26 mouse cellular contexts compared by ENCODE assay signal in genomic region chr2:128087798-128088545, GRCm38 (mm10). TPM values are rescaled to one million over a fixed set of nuclear protein-coding genes. Genes with fewer than 3 reads are reported as not detected.
DNase-seq lines count a peak whose midpoint lies in the region; ATAC-seq and TF ChIP-seq lines count a peak whose summit lies in the region.
"Had no signal": no experiment of that assay in that cellular context is flagged by ENCODE, and none has a peak within 500 bp of the region (broad histone marks: within the 10 kb centered on the region; RNA-seq: fewer than 3 reads in every experiment).

No protein-coding gene starts in this region.

- in situ Hi-C loops in CH12.LX (cut with MboI; ENCODE audit: low pct_ligation_motif_present, low pct_unique_long_range_greater_than_20kb, low sequenced_read_pairs) = loop anchor here (25.0 kb wide), 1 partner anchor 201 kb away; no protein-coding TSS in a partner anchor

- DNase-seq in kidney, postnatal 4 days = no peak
- no peak for DNase-seq in thymus, adult 2 months
- DNase-seq in thymus, postnatal 25 days = no peak
- no peak for DNase-seq in CH12.LX (ENCODE audit: extremely low read depth)
- DNase-seq in naive thymus-derived CD4-positive, alpha-beta T cell, adult 2 months (ENCODE audit: low read depth) = peak; percentile 62
- no peak for DNase-seq in frontal cortex, postnatal 36 days (ENCODE audit: low spot score in 2 of 2)
- no peak for DNase-seq in MN1 (ENCODE audit: low spot score)
- DNase-seq: adrenal gland, postnatal 10 days; B cell, adult 2 months; cerebellum, adult 11 months; cerebellum, adult 2 months; cerebellum, adult 9-11 months; cerebellum, postnatal 25 days; gastrocnemius, postnatal 10 days; gastrocnemius, postnatal 36 days; heart, adult 2 months; heart, postnatal 36 days had no signal

- peaks cover 26% of the 10 kb centered on the region; the same call in 1 of the 2 replicates for H3K4me1 ChIP-seq in kidney, embryonic 14.5 days (ENCODE audit: control insufficient read depth, insufficient read depth, low read length)
- H3K4me1 ChIP-seq in thymus, adult 2 months (replicated peaks; ENCODE audit: control insufficient read depth, insufficient read depth, low read length) = peaks cover 33% of the 10 kb centered on the region
- H3K4me1 ChIP-seq in CH12.LX (ENCODE audit: control insufficient read depth in 1 of 2, insufficient read depth in 2 of 2) = peaks cover 37 to 78% of the 10 kb centered on the region in 2 experiments
- H3K4me1 ChIP-seq: embryonic facial prominence, embryonic 12.5 days; embryonic facial prominence, embryonic 15.5 days had no signal

- H3K9me3 ChIP-seq in kidney, embryonic 14.5 days (ENCODE audit: control insufficient read depth, low read length) = peaks cover 4% of the 10 kb centered on the region; the same call in 1 of the 2 replicates
- peaks cover 12% of the 10 kb centered on the region for H3K9me3 ChIP-seq in CH12.LX (replicated peaks; ENCODE audit: low read length)
- H3K9me3 ChIP-seq: embryonic facial prominence, embryonic 12.5 days; embryonic facial prominence, embryonic 15.5 days; hindbrain, embryonic 10.5 days; hindbrain, embryonic 13.5 days had no signal

- no peak for ATAC-seq in kidney, embryonic 14.5 days (ENCODE audit: low FRiP score, low TSS enrichment)
- ATAC-seq: forebrain, embryonic 14.5 days; hindbrain, embryonic 16.5 days; intestine, postnatal 0 days had no signal

- TF ChIP-seq CTCF in thymus, adult 2 months (IDR thresholded peaks at IDR 0.05; ENCODE audit: borderline replicate concordance, control insufficient read depth, extremely low read depth, insufficient read depth, low read length, poor library complexity) = no peak
- TF ChIP-seq CTCF in CH12.LX (conservative IDR thresholded peaks at IDR 0.05 in 1 of 2, IDR thresholded peaks at IDR 0.05 in 1 of 2; ENCODE audit: low read depth in 2 of 2, low read length in 2 of 2) = no peak

- TF ChIP-seq EP300 in CH12.LX (IDR thresholded peaks at IDR 0.05; ENCODE audit: low read length) = peak; percentile 77

- H3K27me3 ChIP-seq in kidney, embryonic 14.5 days (ENCODE audit: control insufficient read depth, insufficient read depth, low read length) = no peaks in the 10 kb centered on the region
- H3K27me3 ChIP-seq in thymus, adult 2 months (ENCODE audit: control insufficient read depth, insufficient read depth, low read length) = no peaks in the 10 kb centered on the region
- H3K27me3 ChIP-seq in CH12.LX (replicated peaks) = no peaks in the 10 kb centered on the region
- H3K27me3 ChIP-seq: embryonic facial prominence, embryonic 12.5 days; embryonic facial prominence, embryonic 15.5 days; hindbrain, embryonic 13.5 days had no signal

- dilution Hi-C loops in CH12.LX (cut with MboI; ENCODE audit: extremely low pct_ligation_motif_present, extremely low pct_unique_long_range_greater_than_20kb, low sequenced_read_pairs) = no loop called here

- no peaks in the 10 kb centered on the region for H3K36me3 ChIP-seq in kidney, embryonic 14.5 days (ENCODE audit: control insufficient read depth, insufficient read depth, low read length)
- H3K36me3 ChIP-seq in thymus, adult 2 months (ENCODE audit: control insufficient read depth, insufficient read depth, low read length) = no peaks in the 10 kb centered on the region
- no peaks in the 10 kb centered on the region for H3K36me3 ChIP-seq in CH12.LX (replicated peaks in 1 of 2; ENCODE audit: control insufficient read depth in 1 of 2, insufficient read depth in 1 of 2, low read length in 1 of 2)
- H3K36me3 ChIP-seq: embryonic facial prominence, embryonic 12.5 days; embryonic facial prominence, embryonic 15.5 days; hindbrain, embryonic 10.5 days; hindbrain, embryonic 13.5 days had no signal

- no peak for TF ChIP-seq POLR2A in thymus, adult 2 months (IDR thresholded peaks at IDR 0.05; ENCODE audit: control insufficient read depth, extremely low read depth, insufficient read depth, low read length, poor library complexity)
- TF ChIP-seq POLR2A in CH12.LX (IDR thresholded peaks at IDR 0.05; ENCODE audit: low read depth, low read length) = no peak

- H3K27ac ChIP-seq in kidney, embryonic 14.5 days (ENCODE audit: low read depth, low read length) = 0 out of 2 replicates have a peak overlapping the region, but pooled peaks have one; percentile 30
- H3K27ac ChIP-seq in thymus, adult 2 months (ENCODE audit: control insufficient read depth, insufficient read depth, low read length) = peak overlapping the region; percentile 25; the same call in 1 of the 2 replicates
- peak overlapping the region; percentile 63; the same call in 1 of the 2 replicates for H3K27ac ChIP-seq in CH12.LX (ENCODE audit: insufficient read depth, low read depth)
- H3K27ac ChIP-seq: embryonic facial prominence, embryonic 12.5 days; embryonic facial prominence, embryonic 15.5 days; heart, adult 2 months; hindbrain, embryonic 10.5 days; hindbrain, embryonic 13.5 days had no signal

- no peak overlapping the region for H3K4me3 ChIP-seq in kidney, embryonic 14.5 days (ENCODE audit: low read length)
- no peak overlapping the region for H3K4me3 ChIP-seq in thymus, adult 2 months (ENCODE audit: control insufficient read depth, insufficient read depth, low read length)
- no peak overlapping the region for H3K4me3 ChIP-seq in CH12.LX (replicated peaks in 1 of 3; ENCODE audit: low read depth in 2 of 3, low read length in 2 of 3, poor library complexity in 1 of 3)
- H3K4me3 ChIP-seq: embryonic facial prominence, embryonic 12.5 days; embryonic facial prominence, embryonic 15.5 days; heart, adult 2 months; hindbrain, embryonic 10.5 days; hindbrain, embryonic 13.5 days had no signal

- H3K9ac ChIP-seq in kidney, embryonic 14.5 days (ENCODE audit: low read depth, low read length) = no peak overlapping the region
- no peak overlapping the region for H3K9ac ChIP-seq in CH12.LX (ENCODE audit: insufficient read depth, low read depth)
- H3K9ac ChIP-seq: embryonic facial prominence, embryonic 12.5 days; embryonic facial prominence, embryonic 15.5 days; hindbrain, embryonic 13.5 days had no signal

- WGBS in kidney, embryonic 14.5 days = 70% methylated on average over 8 of the region's 8 CpGs
- 60% methylated on average over 8 of the region's 8 CpGs for WGBS in thymus, adult 2 months

- no peak for TF ChIP-seq RAD21 in CH12.LX (IDR thresholded peaks at IDR 0.05; ENCODE audit: low read depth, low read length)

- no peak overlapping the region for H3K4me2 ChIP-seq in kidney, embryonic 14.5 days (replicated peaks; ENCODE audit: low read depth, low read length)
- peak overlapping the region; percentile 24; the same call in 1 of the 2 replicates for H3K4me2 ChIP-seq in CH12.LX (ENCODE audit: insufficient read depth, low read depth, poor library complexity, severe bottlenecking)
- H3K4me2 ChIP-seq: embryonic facial prominence, embryonic 12.5 days; embryonic facial prominence, embryonic 15.5 days; heart, embryonic 11.5 days; hindbrain, embryonic 13.5 days had no signal

- H3K79me2 ChIP-seq in CH12.LX (replicated peaks; ENCODE audit: control insufficient read depth, extremely low read depth, insufficient read depth, poor library complexity, severe bottlenecking) = no peaks in the 10 kb centered on the region

TF ChIP-seq in CH12.LX, 34 proteins besides CTCF, POLR2A, EP300 and RAD21 (continues in another document):
- TF ChIP-seq ELF1 (IDR thresholded peaks at IDR 0.05; ENCODE audit: low read depth, low read length) = no peak
- peak; percentile 16; the same call in 1 of the 2 replicates for TF ChIP-seq USF1 (IDR thresholded peaks at IDR 0.05; ENCODE audit: low read depth, low read length)
- TF ChIP-seq JUND (conservative IDR thresholded peaks at IDR 0.05; ENCODE audit: low read depth, low read length) = peak; percentile 53; the same call in 1 of the 2 replicates
- peak; percentile 59; the same call in 1 of the 2 replicates for TF ChIP-seq RCOR1 (conservative IDR thresholded peaks at IDR 0.05; ENCODE audit: low read depth, low read length)
- peak; percentile 80 for TF ChIP-seq BHLHE40 (IDR thresholded peaks at IDR 0.05; ENCODE audit: low read depth, low read length)
- TF ChIP-seq CHD2 (IDR thresholded peaks at IDR 0.05; ENCODE audit: low read length) = peak; percentile 75
- TF ChIP-seq UBTF (IDR thresholded peaks at IDR 0.05; ENCODE audit: low read depth, low read length) = no peak
- peak; percentile 63; the same call in 1 of the 2 replicates for TF ChIP-seq MAZ (IDR thresholded peaks at IDR 0.05; ENCODE audit: low read depth, low read length)
- no peak for TF ChIP-seq E2F4 (IDR thresholded peaks at IDR 0.05; ENCODE audit: insufficient replicate concordance, low read depth, low read length)
- TF ChIP-seq ZKSCAN1 (IDR thresholded peaks at IDR 0.05; ENCODE audit: borderline replicate concordance, low read depth, low read length) = no peak
- TF ChIP-seq CHD1 (IDR thresholded peaks at IDR 0.05; ENCODE audit: low read depth, low read length) = no peak
- TF ChIP-seq MAX (IDR thresholded peaks at IDR 0.05; ENCODE audit: low read length) = no peak; the same call in 1 of the 2 replicates
- TF ChIP-seq POLR2AphosphoS2 (IDR thresholded peaks at IDR 0.05; ENCODE audit: low read depth, low read length) = no peak
- peak; percentile 63; the same call in 1 of the 2 replicates for TF ChIP-seq MEF2A (IDR thresholded peaks at IDR 0.05; ENCODE audit: borderline replicate concordance, low read depth, low read length)
- no peak for TF ChIP-seq ZC3H11A (IDR thresholded peaks at IDR 0.05; ENCODE audit: low read depth, low read length)
- no peak for TF ChIP-seq SIN3A (IDR thresholded peaks at IDR 0.05; ENCODE audit: low read length)
- TF ChIP-seq ZNF384 (IDR thresholded peaks at IDR 0.05; ENCODE audit: low read depth, low read length) = no peak
- no peak; the same call in 1 of the 2 replicates for TF ChIP-seq ETS1 (conservative IDR thresholded peaks at IDR 0.05; ENCODE audit: low read depth, low read length)
- TF ChIP-seq SMC3 (IDR thresholded peaks at IDR 0.05; ENCODE audit: low read depth, low read length) = 0 out of 2 replicates have a peak, but pooled peaks have one; percentile 2
- TF ChIP-seq JUN (IDR thresholded peaks at IDR 0.05; ENCODE audit: insufficient read depth, low read depth, low read length) = peak; percentile 12; the same call in 1 of the 2 replicates
- 0 out of 2 replicates have a peak, but pooled peaks have one; percentile 15 for TF ChIP-seq MAFK (IDR thresholded peaks at IDR 0.05; ENCODE audit: insufficient replicate concordance, low read length)
- no peak for TF ChIP-seq USF2 (conservative IDR thresholded peaks at IDR 0.05; ENCODE audit: low read depth, low read length)
- TF ChIP-seq TBP (conservative IDR thresholded peaks at IDR 0.05; ENCODE audit: low read depth, low read length) = no peak
- TF ChIP-seq TCF12 (IDR thresholded peaks at IDR 0.05; ENCODE audit: low read depth, low read length) = peak; percentile 70

RNA-seq across cellular contexts. Expression of gene Bcl2l11, which starts 37.9 kb away (rescaled TPM):
- 20.0 and 31.6 TPM in 2 replicates for polyA plus RNA-seq in kidney, embryonic 14.5 days (2014; fragmentation: Nextera tagmentation; extraction: Ambion mirVana)
- 54.4 and 63.3 TPM in 2 replicates for polyA plus RNA-seq in thymus, adult 2 months (2012; rRNA removed)
- total RNA-seq in CH12.LX (2012; rRNA removed) (7.8 and 9.9 TPM in 2 replicates), CH12.LX (2014; rRNA removed) (10.2 and 11.6 TPM in 2 replicates)
- 18.4 and 24.6 TPM in 2 replicates for polyA plus RNA-seq in CH12.LX (2012; ENCODE audit: insufficient read length, low read depth)
